Mouse (Mus musculus) heart, embryonic 10.5 days (tissue): ENCODE results near the gene Gm20695. TPM values are rescaled to one million over a fixed set of nuclear protein-coding genes. Genes with fewer than 3 reads are reported as not detected.
A peak's percentile ranks its signal among the peaks of the same experiment; 100 is the strongest.
"Not testable (repeated sequence)": the region's sequence is repeated elsewhere in the genome, so short reads cannot be mapped to it uniquely, and the experiment has no call there.

Experiments
- DNase-seq: peaks from one replicate; pipeline ENCODE4 v3.0.0-alpha.2; 2017; ENCODE audit warnings: low spot score
- H3K27ac ChIP-seq: fragments of 300-500 bp; sonication (generic); 2 replicates; pipeline ENCODE4 v1.5.1; 2016; ENCODE audit warnings: mild to moderate bottlenecking
- H3K27me3 ChIP-seq: fragments of 300-500 bp; sonication (generic); 2 replicates; pipeline ENCODE4 v1.6.1; 2016; ENCODE audit warnings: mild to moderate bottlenecking; ENCODE audit not compliant: poor library complexity, insufficient read depth, severe bottlenecking
- H3K36me3 ChIP-seq: fragments of 300-500 bp; sonication (generic); 2 replicates; pipeline ENCODE4 v1.6.1; 2016; ENCODE audit warnings: mild to moderate bottlenecking, moderate library complexity
- H3K4me1 ChIP-seq: fragments of 300-500 bp; sonication (generic); 2 replicates; pipeline ENCODE4 v1.6.1; 2016; ENCODE audit warnings: mild to moderate bottlenecking
- H3K4me3 ChIP-seq: fragments of 300-500 bp; sonication (generic); 2 replicates; pipeline ENCODE4 v1.5.1; 2016; ENCODE audit warnings: mild to moderate bottlenecking, moderate library complexity
- H3K9me3 ChIP-seq: fragments of 300-500 bp; sonication (generic); 2 replicates; pipeline ENCODE4 v1.6.1; 2016; ENCODE audit warnings: mild to moderate bottlenecking, moderate library complexity
- WGBS: fragments of 180-500 bp; shearing (Covaris S2); methylation state at CpG from one replicate; pipeline ENCODE4 v1.1.7; 2016; 5-methylcytosine and 5-hydroxymethylcytosine counted together
- polyA plus RNA-seq: library from polyadenylated mRNA; unstranded; fragments of >200 nt; fragmentation: Nextera tagmentation; extraction: Ambion mirVana; gene quantifications from 2 replicates; pipeline ENCODE4 v1.2.1, GENCODE M21; 2016

Gm20695 gene
- 0.71 and 1.4 TPM in 2 replicates for polyA plus RNA-seq

- no peaks in the 10 kb centered on the region for H3K9me3 ChIP-seq
- H3K27me3 ChIP-seq = no peaks in the 10 kb centered on the region
- H3K4me1 ChIP-seq = peaks cover 13% of the 10 kb centered on the region
- H3K27ac ChIP-seq = peak within 1 kb of the TSS; percentile 96
- WGBS = under 1% methylated on average over 88 of the region's 88 CpGs
- H3K36me3 ChIP-seq = peaks cover 9% of the 10 kb centered on the region
- peak within 1 kb of the TSS; percentile 97 for H3K4me3 ChIP-seq
- peak; percentile 97 for DNase-seq
Measured at GRCm38 (mm10) chr16:3884201-3885064, at the start of gene Gm20695, which contains the start of gene Zfp597. TSS of gene Gm20695 (plus strand) at chr16:3884648. TSS of gene Zfp597 (minus strand) at chr16:3884561.

- no peaks in the 10 kb centered on the region for H3K4me1 ChIP-seq
- no peak overlapping the region for H3K4me3 ChIP-seq
- no peak for DNase-seq
- peaks cover 6% of the 10 kb centered on the region; the same call in 1 of the 2 replicates for H3K27me3 ChIP-seq
- whole genome bisulfite sequencing = 85% methylated on average over 2 of the region's 2 CpGs
- no peaks in the 10 kb centered on the region for H3K9me3 ChIP-seq
- no peak overlapping the region for H3K27ac ChIP-seq
- H3K36me3 ChIP-seq = no peaks in the 10 kb centered on the region
Measured at GRCm38 (mm10) chr16:3835461-3835860, 49.0 kb upstream of the Gm20695 start.

GRCm38 (mm10) chr16:3839157-3839885, 45.1 kb upstream of the Gm20695 start:
- no peaks in the 10 kb centered on the region; the same call in 1 of the 2 replicates for H3K4me1 ChIP-seq
- no peaks in the 10 kb centered on the region for H3K36me3 ChIP-seq
- no peak for DNase-seq
- peaks cover 6% of the 10 kb centered on the region; the same call in 1 of the 2 replicates for H3K27me3 ChIP-seq
- no peaks in the 10 kb centered on the region for H3K9me3 ChIP-seq
- H3K27ac ChIP-seq = no peak overlapping the region
- no peak overlapping the region for H3K4me3 ChIP-seq
- 56% methylated on average over 17 of the region's 17 CpGs for WGBS

GRCm38 (mm10) chr16:3842989-3843388, 41.5 kb upstream of the Gm20695 start:
- peaks cover 6% of the 10 kb centered on the region; the same call in 1 of the 2 replicates for H3K27me3 ChIP-seq
- WGBS = 27% methylated on average over 4 of the region's 4 CpGs
- H3K27ac ChIP-seq = no peak overlapping the region
- peaks cover 5% of the 10 kb centered on the region for H3K4me1 ChIP-seq
- no peaks in the 10 kb centered on the region for H3K36me3 ChIP-seq
- no peaks in the 10 kb centered on the region for H3K9me3 ChIP-seq
- DNase-seq = no peak
- H3K4me3 ChIP-seq = no peak overlapping the region

- Histone ChIP-seq H3K36me3 (no peaks in the 10 kb centered on the region), H3K9me3 (no peaks in the 10 kb centered on the region), H3K4me3 (no peak overlapping the region), H3K27ac (no peak overlapping the region), H3K27me3 (peaks cover 3% of the 10 kb centered on the region; the same call in 1 of the 2 replicates), H3K4me1 (peaks cover 7% of the 10 kb centered on the region)
- DNase-seq = no peak
- WGBS = 67% methylated on average over 1 of the region's 1 CpGs
Measured at GRCm38 (mm10) chr16:3843796-3844195, 40.7 kb upstream of the Gm20695 start.

- Histone ChIP-seq H3K36me3 (no peaks in the 10 kb centered on the region), H3K27ac (peak within 1 kb of the TSS; percentile 84)
- WGBS = 2% methylated on average over 38 of the region's 38 CpGs
Measured at GRCm38 (mm10) chr16:3846711-3847518, 37.5 kb upstream of the Gm20695 start, which contains the start of gene Zfp174. TSS of gene Zfp174 (plus strand) at chr16:3847268.

GRCm38 (mm10) chr16:3847871-3848270, 36.6 kb upstream of the Gm20695 start:
- DNase-seq = no peak
- Histone ChIP-seq H3K36me3 (no peaks in the 10 kb centered on the region), H3K27me3 (no peaks in the 10 kb centered on the region), H3K27ac (peak overlapping the region; percentile 84; the same call in 1 of the 2 replicates), H3K9me3 (no peaks in the 10 kb centered on the region), H3K4me1 (peaks cover 7% of the 10 kb centered on the region), H3K4me3 (peak overlapping the region; percentile 76)
- 60% methylated on average over 4 of the region's 4 CpGs for WGBS

More at GRCm38 (mm10) chr16:3846711-3847518, 37.5 kb upstream of the Gm20695 start, which contains the start of gene Zfp174:
- peak; percentile 98 for DNase-seq
- peaks cover 7% of the 10 kb centered on the region for H3K4me1 ChIP-seq
- no peaks in the 10 kb centered on the region for H3K9me3 ChIP-seq
- peak within 1 kb of the TSS; percentile 76 for H3K4me3 ChIP-seq
- H3K27me3 ChIP-seq = no peaks in the 10 kb centered on the region

- Histone ChIP-seq H3K4me1 (peaks cover 7% of the 10 kb centered on the region), H3K27ac (no peak overlapping the region), H3K36me3 (no peaks in the 10 kb centered on the region), H3K9me3 (no peaks in the 10 kb centered on the region), H3K27me3 (no peaks in the 10 kb centered on the region), H3K4me3 (no peak overlapping the region)
- WGBS = 78% methylated on average over 3 of the region's 3 CpGs
- DNase-seq = no peak
Measured at GRCm38 (mm10) chr16:3848416-3848815, 36.0 kb upstream of the Gm20695 start.

- not testable (repeated sequence) for H3K4me3 ChIP-seq, H3K27me3 ChIP-seq, H3K4me1 ChIP-seq, H3K9me3 ChIP-seq, H3K27ac ChIP-seq, DNase-seq, H3K36me3 ChIP-seq
- WGBS = 83% methylated on average over 13 of the region's 13 CpGs
Measured at GRCm38 (mm10) chr16:3851301-3851700, 33.1 kb upstream of the Gm20695 start.

GRCm38 (mm10) chr16:3852586-3852985, 31.9 kb upstream of the Gm20695 start:
- Histone ChIP-seq H3K9me3 (no peaks in the 10 kb centered on the region), H3K4me1 (peaks cover 6% of the 10 kb centered on the region), H3K27ac (no peak overlapping the region), H3K4me3 (peak overlapping the region; percentile 9; the same call in 1 of the 2 replicates), H3K36me3 (no peaks in the 10 kb centered on the region), H3K27me3 (no peaks in the 10 kb centered on the region)
- 19% methylated on average over 12 of the region's 12 CpGs for WGBS
- DNase-seq = no peak

- 59% methylated on average over 11 of the region's 11 CpGs for WGBS
Measured at GRCm38 (mm10) chr16:3854437-3855182, 29.8 kb upstream of the Gm20695 start.

More at GRCm38 (mm10) chr16:3854437-3855182, 29.8 kb upstream of the Gm20695 start:
- H3K4me3 ChIP-seq = no peak overlapping the region
- no peaks in the 10 kb centered on the region for H3K27me3 ChIP-seq
- H3K36me3 ChIP-seq = no peaks in the 10 kb centered on the region
- no peaks in the 10 kb centered on the region; the same call in 1 of the 2 replicates for H3K4me1 ChIP-seq
- no peak overlapping the region for H3K27ac ChIP-seq
- no peaks in the 10 kb centered on the region for H3K9me3 ChIP-seq
- DNase-seq = no peak
